Mouse (Mus musculus): ENCODE results near the gene Resp18. TPM values are rescaled to one million over a fixed set of nuclear protein-coding genes. Genes with fewer than 3 reads are reported as not detected.

The Resp18 gene
- polyA plus RNA-seq, 1 experiment from 2014 or later, result 116 TPM

Other genes starting within 250 kb of the Resp18 start
- 6.9 and 7.7 TPM in 2 replicates for gene Nhej1, start 153.2 kb downstream of the Resp18 start, polyA plus RNA-seq (2014; fragmentation: Nextera tagmentation; extraction: Ambion mirVana)
- gene Slc23a3, start 144.5 kb downstream of the Resp18 start, polyA plus RNA-seq (2014; fragmentation: Nextera tagmentation; extraction: Ambion mirVana), result not detected in 2 replicates
- 48.8 and 52.5 TPM in 2 replicates for gene Cnppd1, start 135.7 kb downstream of the Resp18 start, polyA plus RNA-seq (2014; fragmentation: Nextera tagmentation; extraction: Ambion mirVana)
- gene Retreg2, start 135.6 kb downstream of the Resp18 start, polyA plus RNA-seq (2014; fragmentation: Nextera tagmentation; extraction: Ambion mirVana), result 126 and 133 TPM in 2 replicates
- 34.5 and 34.8 TPM in 2 replicates for gene Zfand2b, start 109.8 kb downstream of the Resp18 start, polyA plus RNA-seq (2014; fragmentation: Nextera tagmentation; extraction: Ambion mirVana)
- 35.5 and 36.3 TPM in 2 replicates for gene Abcb6, start 98.0 kb downstream of the Resp18 start, polyA plus RNA-seq (2014; fragmentation: Nextera tagmentation; extraction: Ambion mirVana)
- 18.1 and 19.7 TPM in 2 replicates for gene Ankzf1, start 86.3 kb downstream of the Resp18 start, polyA plus RNA-seq (2014; fragmentation: Nextera tagmentation; extraction: Ambion mirVana)
- 40.7 and 47.8 TPM in 2 replicates for gene Atg9a, start 86.2 kb downstream of the Resp18 start, polyA plus RNA-seq (2014; fragmentation: Nextera tagmentation; extraction: Ambion mirVana)
- gene Glb1l, start 67.6 kb downstream of the Resp18 start, polyA plus RNA-seq (2014; fragmentation: Nextera tagmentation; extraction: Ambion mirVana), result 14.2 and 24.2 TPM in 2 replicates
- gene Stk16, start 67.6 kb downstream of the Resp18 start, polyA plus RNA-seq (2014; fragmentation: Nextera tagmentation; extraction: Ambion mirVana), result 120 and 144 TPM in 2 replicates
- gene Tuba4a, start 58.5 kb downstream of the Resp18 start, polyA plus RNA-seq (2014; fragmentation: Nextera tagmentation; extraction: Ambion mirVana), result 4.2 and 6.4 TPM in 2 replicates
- not detected in 2 replicates for gene A630095N17Rik, start 46.3 kb downstream of the Resp18 start, polyA plus RNA-seq (2014; fragmentation: Nextera tagmentation; extraction: Ambion mirVana)
- gene Dnajb2, start 42.0 kb downstream of the Resp18 start, polyA plus RNA-seq (2014; fragmentation: Nextera tagmentation; extraction: Ambion mirVana), result 29.5 and 38.3 TPM in 2 replicates
- 16.6 and 19.3 TPM in 2 replicates for gene Ptprn, start 13.9 kb downstream of the Resp18 start, polyA plus RNA-seq (2014; fragmentation: Nextera tagmentation; extraction: Ambion mirVana)
- 146 and 152 TPM in 2 replicates for gene Dnpep, start 39.6 kb upstream of the Resp18 start, polyA plus RNA-seq (2014; fragmentation: Nextera tagmentation; extraction: Ambion mirVana)
- gene Des, start 81.9 kb upstream of the Resp18 start, polyA plus RNA-seq (2014; fragmentation: Nextera tagmentation; extraction: Ambion mirVana), result 0.32 and 1.4 TPM in 2 replicates
- gene Speg, start 96.9 kb upstream of the Resp18 start, polyA plus RNA-seq (2014; fragmentation: Nextera tagmentation; extraction: Ambion mirVana), result 15.6 and 19.4 TPM in 2 replicates
- 75.7 and 75.9 TPM in 2 replicates for gene Gmppa, start 157.5 kb upstream of the Resp18 start, polyA plus RNA-seq (2014; fragmentation: Nextera tagmentation; extraction: Ambion mirVana)
- 16.6 and 34.3 TPM in 2 replicates for gene Asic4, start 172.0 kb upstream of the Resp18 start, polyA plus RNA-seq (2014; fragmentation: Nextera tagmentation; extraction: Ambion mirVana)
- 39.7 and 44.2 TPM in 2 replicates for gene Chpf, start 200.9 kb upstream of the Resp18 start, polyA plus RNA-seq (2014; fragmentation: Nextera tagmentation; extraction: Ambion mirVana)
- 42.9 and 55.9 TPM in 2 replicates for gene Tmem198, start 201.1 kb upstream of the Resp18 start, polyA plus RNA-seq (2014; fragmentation: Nextera tagmentation; extraction: Ambion mirVana)
- 22.0 and 24.1 TPM in 2 replicates for gene Obsl1, start 228.0 kb upstream of the Resp18 start, polyA plus RNA-seq (2014; fragmentation: Nextera tagmentation; extraction: Ambion mirVana)
- 9.3 and 16.8 TPM in 2 replicates for gene Inha, start 228.7 kb upstream of the Resp18 start, polyA plus RNA-seq (2014; fragmentation: Nextera tagmentation; extraction: Ambion mirVana)
- 15.7 and 21.0 TPM in 2 replicates for gene Stk11ip, start 243.1 kb upstream of the Resp18 start, polyA plus RNA-seq (2014; fragmentation: Nextera tagmentation; extraction: Ambion mirVana)